Mouse (Mus musculus) erythroid progenitor cell, adult 5-6 weeks (primary cell): ENCODE results near the gene Agap3. TPM values are rescaled to one million over a fixed set of nuclear protein-coding genes. Genes with fewer than 3 reads are reported as not detected.

ENCODE experiments used
- ATAC-seq: replicated peaks from 2 replicates; pipeline ENCODE4 v1.8.0; 2016; ENCODE audit warnings: moderate number of reproducible peaks, mild to moderate bottlenecking, moderate TSS enrichment, inconsistent platforms; ENCODE audit not compliant: poor library complexity, low FRiP score, severe bottlenecking
- total RNA-seq, 2 experiments: library from RNA; stranded (forward) in 1 of 2; stranded (reverse) in 1 of 2; fragments of 150-400 nt in 1 of 2; fragments of 186-747, 209-891 nt in 1 of 2; gene quantifications; 2 replicates each; pipeline versions ENCODE4 v1.2.3 to v1.2.4; 2015 to 2017; ENCODE audit warnings: low replicate concordance in 2 of 2

Gene Agap3
- total RNA-seq (2015; ENCODE audit: low replicate concordance) (9.6 and 10.5 TPM in 2 replicates), total RNA-seq (2017; ENCODE audit: low replicate concordance) (14.1 and 23.0 TPM in 2 replicates)

GRCm38 (mm10) chr5:24452030-24452690 lies at the start of gene Agap3:
TSS of gene Agap3 (plus strand) at chr5:24452177.
- no peak; the same call in 1 of the 2 replicates for ATAC-seq

- ATAC-seq = 0 out of 2 replicates have a peak, but pooled peaks have one; percentile 60
These were observed 47.2 kb upstream of the Agap3 start for GRCm38 (mm10) chr5:24404594-24405360.

- no peak for ATAC-seq
These were observed 46.5 kb upstream of the Agap3 start for GRCm38 (mm10) chr5:24405389-24405876.

- no peak for ATAC-seq
These were observed 43.3 kb upstream of the Agap3 start for GRCm38 (mm10) chr5:24408651-24409050.

- ATAC-seq = no peak
These were observed 42.5 kb upstream of the Agap3 start for GRCm38 (mm10) chr5:24409466-24409865.

GRCm38 (mm10) chr5:24412063-24412462 lies 39.9 kb upstream of the Agap3 start:
- no peak for ATAC-seq

- no peak for ATAC-seq
These were observed 38.8 kb upstream of the Agap3 start, which contains the start of gene Asic3 for GRCm38 (mm10) chr5:24413042-24413693. TSS of gene Asic3 (plus strand) at chr5:24413392.

GRCm38 (mm10) chr5:24413938-24414337 lies 38.0 kb upstream of the Agap3 start:
- no peak for ATAC-seq

GRCm38 (mm10) chr5:24416222-24416736 lies 35.7 kb upstream of the Agap3 start:
- ATAC-seq = peak; percentile 54; the same call in 1 of the 2 replicates

- ATAC-seq = no peak
These were observed 34.4 kb upstream of the Agap3 start for GRCm38 (mm10) chr5:24417587-24417986.

GRCm38 (mm10) chr5:24420381-24420780 lies 31.6 kb upstream of the Agap3 start:
- ATAC-seq = no peak

GRCm38 (mm10) chr5:24423129-24424003 lies 28.6 kb upstream of the Agap3 start, which contains the start of the genes Cdk5 and Slc4a2:
TSS of gene Cdk5 (minus strand) at chr5:24423530.
TSS of gene Slc4a2 (plus strand) at chr5:24423837.
- ATAC-seq = peak; percentile 90

- ATAC-seq = peak; percentile 63
These were observed 27.8 kb upstream of the Agap3 start for GRCm38 (mm10) chr5:24424004-24424781.

GRCm38 (mm10) chr5:24424861-24425411 lies 27.0 kb upstream of the Agap3 start:
- ATAC-seq = peak; percentile 12; the same call in 1 of the 2 replicates

- ATAC-seq = no peak
These were observed 26.4 kb upstream of the Agap3 start for GRCm38 (mm10) chr5:24425421-24426036.

GRCm38 (mm10) chr5:24426037-24426432 lies 25.9 kb upstream of the Agap3 start:
- ATAC-seq = no peak

GRCm38 (mm10) chr5:24426556-24427284 lies 25.3 kb upstream of the Agap3 start:
- no peak for ATAC-seq
